9 mouse cellular contexts compared by ENCODE assay signal in genomic region chr7:45786136-45786578, GRCm38 (mm10). TPM values are rescaled to one million over a fixed set of nuclear protein-coding genes. Genes with fewer than 3 reads are reported as not detected.
DNase-seq lines count a peak whose midpoint lies in the region; ATAC-seq and TF ChIP-seq lines count a peak whose summit lies in the region.
"Had no signal": no experiment of that assay in that cellular context is flagged by ENCODE, and none has a peak within 500 bp of the region (broad histone marks: within the 10 kb centered on the region; RNA-seq: fewer than 3 reads in every experiment).

No protein-coding gene starts in this region.

- no peak for TF ChIP-seq POLR2A in limb, embryonic 14.5 days (IDR thresholded peaks at IDR 0.05; ENCODE audit: borderline replicate concordance, extremely low read depth, insufficient read depth, insufficient read length)

- H3K36me3 ChIP-seq in liver, embryonic 11.5 days (ENCODE audit: control insufficient read depth, insufficient read depth, low read length): no peaks in the 10 kb centered on the region
- H3K36me3 ChIP-seq in liver, postnatal 0 days (replicated peaks; ENCODE audit: insufficient read depth, low read length): no peaks in the 10 kb centered on the region
- H3K36me3 ChIP-seq in forebrain, embryonic 14.5 days (ENCODE audit: control insufficient read depth, insufficient read depth, low read length): peaks cover 40% of the 10 kb centered on the region
- H3K36me3 ChIP-seq in limb, embryonic 14.5 days (ENCODE audit: control insufficient read depth, insufficient read depth, low read length): peaks cover 32% of the 10 kb centered on the region

- H3K27ac ChIP-seq in liver, embryonic 11.5 days (ENCODE audit: low read depth, low read length): no peak overlapping the region
- H3K27ac ChIP-seq in liver, postnatal 0 days (ENCODE audit: low read depth): no peak overlapping the region
- H3K27ac ChIP-seq in forebrain, embryonic 14.5 days (ENCODE audit: low read depth, low read length): peak overlapping the region; percentile 98; the same call in 1 of the 2 replicates
- peak overlapping the region; percentile 48; the same call in 1 of the 2 replicates for H3K27ac ChIP-seq in limb, embryonic 14.5 days (replicated peaks; ENCODE audit: low read depth, low read length)
- H3K27ac ChIP-seq: macrophage had no signal

- intact Hi-C loops in gastrocnemius, postnatal 14 days (cut with DNase I; ENCODE audit: low total_unique reads): no loop called here

- peak overlapping the region; percentile 54 for H3K4me3 ChIP-seq in liver, embryonic 11.5 days (ENCODE audit: low read depth, low read length)
- no peak overlapping the region for H3K4me3 ChIP-seq in liver, postnatal 0 days (ENCODE audit: low read depth, low read length)
- peak overlapping the region; percentile 98 for H3K4me3 ChIP-seq in forebrain, embryonic 14.5 days (ENCODE audit: low read depth, low read length)
- peak overlapping the region; percentile 83 for H3K4me3 ChIP-seq in limb, embryonic 14.5 days (replicated peaks; ENCODE audit: low read length)

- H3K27me3 ChIP-seq in liver, embryonic 11.5 days (replicated peaks; ENCODE audit: control insufficient read depth, insufficient read depth, low read length): peaks cover 58% of the 10 kb centered on the region
- peaks cover 54% of the 10 kb centered on the region for H3K27me3 ChIP-seq in liver, postnatal 0 days (ENCODE audit: insufficient read depth, low read length)
- H3K27me3 ChIP-seq in forebrain, embryonic 14.5 days (replicated peaks; ENCODE audit: control insufficient read depth, insufficient read depth, low read length): no peaks in the 10 kb centered on the region
- H3K27me3 ChIP-seq in limb, embryonic 14.5 days (ENCODE audit: control insufficient read depth, insufficient read depth, low read length): no peaks in the 10 kb centered on the region

- whole genome bisulfite sequencing in liver, embryonic 11.5 days: 4% methylated on average over 14 of the region's 14 CpGs
- WGBS in liver, postnatal 0 days (ENCODE audit: insufficient replicate concordance): 3% methylated on average over 14 of the region's 14 CpGs
- WGBS in forebrain, embryonic 14.5 days: under 1% methylated on average over 14 of the region's 14 CpGs
- 0% methylated on average over 14 of the region's 14 CpGs for WGBS in limb, embryonic 14.5 days

- H3K4me2 ChIP-seq in liver, embryonic 11.5 days: peak overlapping the region; percentile 65
- no peak overlapping the region for H3K4me2 ChIP-seq in liver, postnatal 0 days (ENCODE audit: low read depth, low read length)
- H3K4me2 ChIP-seq in forebrain, embryonic 14.5 days (ENCODE audit: low read length): peak overlapping the region; percentile 82
- peak overlapping the region; percentile 95 for H3K4me2 ChIP-seq in limb, embryonic 14.5 days (replicated peaks; ENCODE audit: low read depth, low read length, severe bottlenecking)

- TF ChIP-seq EP300 in liver, postnatal 0 days (IDR thresholded peaks at IDR 0.05; ENCODE audit: low read depth): no peak

- no peaks in the 10 kb centered on the region for H3K9me3 ChIP-seq in liver, embryonic 11.5 days (ENCODE audit: control insufficient read depth, low read length)
- no peaks in the 10 kb centered on the region for H3K9me3 ChIP-seq in liver, postnatal 0 days (ENCODE audit: low read length)
- H3K9me3 ChIP-seq in forebrain, embryonic 14.5 days (replicated peaks; ENCODE audit: control insufficient read depth, low read length): no peaks in the 10 kb centered on the region
- no peaks in the 10 kb centered on the region for H3K9me3 ChIP-seq in limb, embryonic 14.5 days (ENCODE audit: control insufficient read depth, low read length)

- TF ChIP-seq CTCF in liver, postnatal 0 days (IDR thresholded peaks at IDR 0.05; ENCODE audit: low read depth): no peak

- peaks cover 6% of the 10 kb centered on the region; the same call in 1 of the 2 replicates for H3K4me1 ChIP-seq in liver, embryonic 11.5 days (replicated peaks; ENCODE audit: control insufficient read depth, insufficient read depth, low read length)
- peaks cover 11% of the 10 kb centered on the region; the same call in 1 of the 2 replicates for H3K4me1 ChIP-seq in liver, postnatal 0 days (ENCODE audit: insufficient read depth)
- 0 out of 2 replicates have a peak, but pooled peaks cover 3% of the 10 kb centered on the region for H3K4me1 ChIP-seq in forebrain, embryonic 14.5 days (ENCODE audit: control insufficient read depth, insufficient read depth, low read length)
- H3K4me1 ChIP-seq in limb, embryonic 14.5 days (ENCODE audit: control insufficient read depth, insufficient read depth, low read length): peaks cover 18% of the 10 kb centered on the region

- peak; percentile 59 for DNase-seq in liver, embryonic 11.5 days (ENCODE audit: low spot score)
- no peak for DNase-seq in liver, postnatal 0 days
- peak; percentile 73 to 84 for DNase-seq in cerebellum, adult 18-20 months
- DNase-seq in forebrain, embryonic 14.5 days (ENCODE audit: low spot score): peak; percentile 87
- DNase-seq in limb, embryonic 14.5 days (ENCODE audit: low spot score): peak; percentile 82
- DNase-seq in testis, postnatal 10 days (ENCODE audit: low spot score): peak; percentile 53
- no peak for DNase-seq in gastrocnemius, postnatal 14 days

- ATAC-seq in liver, embryonic 11.5 days (replicated peaks; ENCODE audit: low FRiP score): 0 out of 2 replicates have a peak, but pooled peaks have one; percentile 35
- no peak for ATAC-seq in liver, postnatal 0 days
- peak; percentile 40 for ATAC-seq in forebrain, embryonic 14.5 days
- peak; percentile 71 for ATAC-seq in limb, embryonic 14.5 days (ENCODE audit: low FRiP score, low read depth)
- no peak for ATAC-seq in frontal cortex, adult (ENCODE audit: low TSS enrichment)

- H3K9ac ChIP-seq in liver, embryonic 11.5 days (ENCODE audit: low read depth, low read length): no peak overlapping the region
- H3K9ac ChIP-seq in liver, postnatal 0 days (replicated peaks): no peak overlapping the region
- H3K9ac ChIP-seq in forebrain, embryonic 14.5 days (ENCODE audit: low read length): peak overlapping the region; percentile 95
- H3K9ac ChIP-seq in limb, embryonic 14.5 days (ENCODE audit: low read depth, low read length, severe bottlenecking): peak overlapping the region; percentile 66

RNA-seq across cellular contexts. Expression of gene Sult2b1, which starts 1.7 kb away (rescaled TPM):
- polyA plus RNA-seq in liver, embryonic 11.5 days (2014; fragmentation: Nextera tagmentation; extraction: Ambion mirVana): 0.65 and 0.70 TPM in 2 replicates
- 0.26 and 0.38 TPM in 2 replicates for polyA plus RNA-seq in liver, postnatal 0 days (2015; fragmentation: Nextera tagmentation; extraction: Ambion mirVana)
- 4.0 and 5.4 TPM in 2 replicates for polyA plus RNA-seq in forebrain, embryonic 14.5 days (2014; fragmentation: Nextera tagmentation; extraction: Ambion mirVana)
- 5.3 and 8.9 TPM in 2 replicates for polyA plus RNA-seq in limb, embryonic 14.5 days (2012; rRNA removed)
- 19.0 and 31.7 TPM in 2 replicates for polyA plus RNA-seq in limb, embryonic 14.5 days (2014; fragmentation: Nextera tagmentation; extraction: Ambion mirVana)
- total RNA-seq in gastrocnemius, postnatal 14 days (2021): not detected

RNA-seq across cellular contexts. Expression of gene Lmtk3, which starts 2.6 kb away (rescaled TPM):
- 0.30 and 0.45 TPM in 2 replicates for polyA plus RNA-seq in liver, embryonic 11.5 days (2014; fragmentation: Nextera tagmentation; extraction: Ambion mirVana)
- polyA plus RNA-seq in liver, postnatal 0 days (2015; fragmentation: Nextera tagmentation; extraction: Ambion mirVana): not detected in 2 replicates
- polyA plus RNA-seq in forebrain, embryonic 14.5 days (2014; fragmentation: Nextera tagmentation; extraction: Ambion mirVana): 11.8 and 18.4 TPM in 2 replicates
- 46.2 and 70.5 TPM in 2 replicates for polyA plus RNA-seq in limb, embryonic 14.5 days (2012; rRNA removed)
- polyA plus RNA-seq in limb, embryonic 14.5 days (2014; fragmentation: Nextera tagmentation; extraction: Ambion mirVana): 1.8 and 2.8 TPM in 2 replicates
- total RNA-seq in gastrocnemius, postnatal 14 days (2021): under 1 TPM; 0.11 to 0.39 TPM

RNA-seq across cellular contexts. Expression of gene Cyth2, which starts 28.2 kb away (rescaled TPM):
- polyA plus RNA-seq in liver, embryonic 11.5 days (2014; fragmentation: Nextera tagmentation; extraction: Ambion mirVana): 67.2 and 69.1 TPM in 2 replicates
- polyA plus RNA-seq in liver, postnatal 0 days (2015; fragmentation: Nextera tagmentation; extraction: Ambion mirVana): 21.4 and 24.2 TPM in 2 replicates
- polyA plus RNA-seq in forebrain, embryonic 14.5 days (2014; fragmentation: Nextera tagmentation; extraction: Ambion mirVana): 286 TPM in 2 replicates
- 100 and 105 TPM in 2 replicates for polyA plus RNA-seq in limb, embryonic 14.5 days (2012; rRNA removed)
- polyA plus RNA-seq in limb, embryonic 14.5 days (2014; fragmentation: Nextera tagmentation; extraction: Ambion mirVana): 91.7 and 113 TPM in 2 replicates
- total RNA-seq in gastrocnemius, postnatal 14 days (2021): 10 to 100 TPM; 34.6 to 35.8 TPM

RNA-seq across cellular contexts. Expression of gene Kcnj14, which starts 38.4 kb away (rescaled TPM):
- polyA plus RNA-seq in liver, embryonic 11.5 days (2014; fragmentation: Nextera tagmentation; extraction: Ambion mirVana): 0.40 and 0.74 TPM in 2 replicates
- 0.11 and 0.32 TPM in 2 replicates for polyA plus RNA-seq in liver, postnatal 0 days (2015; fragmentation: Nextera tagmentation; extraction: Ambion mirVana)
- 0.41 and 0.78 TPM in 2 replicates for polyA plus RNA-seq in forebrain, embryonic 14.5 days (2014; fragmentation: Nextera tagmentation; extraction: Ambion mirVana)
- 1.7 and 3.5 TPM in 2 replicates for polyA plus RNA-seq in limb, embryonic 14.5 days (2012; rRNA removed)
- polyA plus RNA-seq in limb, embryonic 14.5 days (2014; fragmentation: Nextera tagmentation; extraction: Ambion mirVana): 1.1 and 1.4 TPM in 2 replicates
- total RNA-seq in gastrocnemius, postnatal 14 days (2021): under 1 TPM; 0.16 to 0.18 TPM
- polyA plus RNA-seq: macrophage had no signal

RNA-seq across cellular contexts. Expression of gene Grwd1, which starts 44.6 kb away (rescaled TPM):
- polyA plus RNA-seq in liver, embryonic 11.5 days (2014; fragmentation: Nextera tagmentation; extraction: Ambion mirVana): 101 and 106 TPM in 2 replicates
- polyA plus RNA-seq in liver, postnatal 0 days (2015; fragmentation: Nextera tagmentation; extraction: Ambion mirVana): 18.3 and 19.3 TPM in 2 replicates
- 45.2 and 46.7 TPM in 2 replicates for polyA plus RNA-seq in forebrain, embryonic 14.5 days (2014; fragmentation: Nextera tagmentation; extraction: Ambion mirVana)
- polyA plus RNA-seq in limb, embryonic 14.5 days (2012; rRNA removed): 33.7 and 38.7 TPM in 2 replicates
- 62.4 and 62.9 TPM in 2 replicates for polyA plus RNA-seq in limb, embryonic 14.5 days (2014; fragmentation: Nextera tagmentation; extraction: Ambion mirVana)
- total RNA-seq in gastrocnemius, postnatal 14 days (2021): 10 to 100 TPM; 10.5 to 16.5 TPM

Comparison
In these comparisons a context has a peak if more than half of its experiments do, and no peak if none do; other contexts are left out.
1. ATAC-seq: peak in liver, embryonic 11.5 days (single experiment), forebrain, embryonic 14.5 days (single experiment) and limb, embryonic 14.5 days (single experiment); none in liver, postnatal 0 days (single experiment) and frontal cortex, adult (single experiment).
2. DNase-seq: peak in liver, embryonic 11.5 days (single experiment), cerebellum, adult 18-20 months (2 of 2), forebrain, embryonic 14.5 days (single experiment), limb, embryonic 14.5 days (single experiment) and testis, postnatal 10 days (single experiment); none in liver, postnatal 0 days (single experiment) and gastrocnemius, postnatal 14 days (single experiment).
3. H3K27ac ChIP-seq: peak in forebrain, embryonic 14.5 days (single experiment) and limb, embryonic 14.5 days (single experiment); none in liver, embryonic 11.5 days (single experiment) and liver, postnatal 0 days (single experiment).
4. H3K9ac ChIP-seq: peak in forebrain, embryonic 14.5 days (single experiment) and limb, embryonic 14.5 days (single experiment); none in liver, embryonic 11.5 days (single experiment) and liver, postnatal 0 days (single experiment).